Mouse (Mus musculus): ENCODE measurements around the gene Foxn3.

Foxn3 gene

DNA sequence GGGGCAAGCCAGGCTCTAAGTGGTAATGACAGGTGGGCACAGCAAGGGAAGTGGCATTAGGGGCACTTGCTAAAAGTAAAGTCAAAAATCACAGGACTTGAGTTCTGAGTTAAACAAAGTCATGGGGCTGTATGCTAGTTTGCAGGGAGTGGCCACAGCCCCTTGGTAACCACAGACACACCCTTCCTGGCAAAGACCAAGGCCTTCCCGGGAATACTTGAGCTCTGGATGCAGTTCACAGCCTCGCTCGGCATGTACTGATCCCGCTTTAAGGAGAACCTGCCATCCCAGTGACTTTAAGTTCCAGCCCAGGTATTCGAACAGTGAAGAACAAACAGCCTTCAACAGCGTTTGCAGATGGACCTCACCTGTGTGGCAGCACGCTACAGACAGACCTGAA is 211.2 kb downstream of the Foxn3 start:
- no peak for DNase-seq (ENCODE audit: low spot score)

- no peak for DNase-seq (ENCODE audit: low spot score)
Measured at GRCm38 (mm10) chr12:99351731-99352130, 211.7 kb downstream of the Foxn3 start.

- no peak for DNase-seq (ENCODE audit: low spot score)
Measured at GRCm38 (mm10) chr12:99349650-99349997, 213.8 kb downstream of the Foxn3 start.

DNA sequence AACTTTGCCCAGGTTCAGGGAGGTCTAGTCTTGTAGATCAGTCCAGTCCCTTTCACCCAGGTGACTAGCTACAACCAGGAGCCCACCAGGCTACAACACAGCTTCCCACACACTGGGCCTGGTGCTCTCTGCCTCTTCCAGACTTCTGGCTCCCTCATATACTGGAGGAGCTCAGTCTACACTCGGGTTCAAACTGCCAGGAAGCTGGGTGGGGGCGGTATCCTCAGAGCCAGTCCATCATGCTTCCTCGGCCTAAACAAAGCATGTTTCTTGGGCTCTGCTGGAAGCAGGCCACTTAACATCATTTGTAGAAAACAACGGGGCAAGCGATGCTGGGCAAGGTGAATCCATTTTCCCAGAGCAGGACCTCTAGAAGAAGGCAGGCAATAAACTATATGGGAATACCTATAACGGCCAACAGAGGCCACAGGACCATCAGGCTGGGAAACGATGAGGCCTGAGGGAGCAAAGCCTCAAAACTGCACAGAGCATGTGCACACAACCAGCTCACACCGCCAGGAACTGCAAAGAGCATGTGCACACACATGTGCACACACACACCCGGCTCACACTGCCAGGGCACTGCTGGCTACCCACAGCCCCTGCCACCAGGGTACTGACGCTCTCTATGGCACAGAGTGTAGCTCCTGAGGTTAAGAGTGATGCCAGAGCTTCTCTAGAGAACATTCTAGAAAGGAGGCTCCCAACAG is 214.3 kb downstream of the Foxn3 start:
- DNase-seq (ENCODE audit: low spot score): no peak

DNA sequence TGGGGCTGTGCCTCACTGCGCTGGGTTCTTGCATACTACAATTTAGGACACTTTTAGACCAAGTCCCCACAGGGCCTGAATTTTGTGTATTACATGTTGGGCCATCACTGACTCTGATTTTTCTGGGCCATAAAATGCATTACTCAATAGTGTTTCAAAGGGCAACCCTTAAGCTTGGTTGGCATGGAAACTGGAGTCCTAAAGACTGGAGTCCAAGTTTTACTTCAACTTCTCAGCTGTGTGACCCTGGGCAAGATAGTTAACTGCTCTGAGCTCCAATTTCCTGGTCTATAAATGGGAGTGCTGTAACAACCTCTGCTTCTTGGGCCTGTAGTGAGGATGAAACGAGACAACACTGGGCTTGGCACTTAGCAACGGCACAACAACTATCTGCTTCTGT is 215.9 kb downstream of the Foxn3 start:
- DNase-seq (ENCODE audit: low spot score): no peak

DNA sequence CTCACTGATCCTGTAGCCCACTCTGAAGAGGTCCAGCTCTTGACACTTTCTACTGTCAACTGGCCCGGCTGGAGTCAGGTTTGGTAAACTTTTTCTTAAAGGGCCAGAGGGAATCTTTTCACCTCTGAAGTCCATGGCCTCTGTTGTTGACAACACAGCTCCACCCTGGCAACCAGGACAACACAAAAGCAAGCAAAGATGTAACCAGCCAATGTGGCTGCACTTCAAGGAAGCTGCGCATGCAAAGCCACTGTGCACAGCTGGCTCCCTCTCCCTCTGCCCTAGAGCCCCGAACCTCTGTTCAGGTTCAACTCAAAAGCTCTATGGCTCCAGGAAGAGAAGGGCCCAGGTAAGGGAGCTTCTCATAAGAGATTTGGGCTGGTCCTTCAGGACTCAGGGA is 216.4 kb downstream of the Foxn3 start:
- DNase-seq (ENCODE audit: low spot score): no peak

GRCm38 (mm10) chr12:99345323-99345722 is 218.1 kb downstream of the Foxn3 start:
- DNase-seq (ENCODE audit: low spot score): no peak

DNA sequence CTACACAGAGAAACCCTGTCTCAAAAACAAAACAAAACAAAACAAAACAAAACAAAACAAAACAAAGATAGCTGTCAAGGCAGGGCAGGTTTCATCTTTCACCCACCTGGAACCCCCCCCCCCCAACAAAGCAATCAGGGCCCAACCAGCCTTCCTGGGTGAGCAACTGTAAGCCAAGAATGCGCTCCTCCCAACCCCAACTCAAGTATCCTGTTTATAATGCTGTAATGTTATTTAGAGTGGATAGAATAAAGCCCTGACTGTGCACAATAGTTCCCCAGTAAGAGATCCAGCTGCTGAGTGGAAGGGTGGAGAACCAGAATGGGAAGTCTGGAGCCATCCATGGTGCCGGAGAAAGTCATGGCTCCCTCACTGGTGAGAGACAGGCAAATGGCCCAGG is 220.0 kb downstream of the Foxn3 start:
- DNase-seq (ENCODE audit: low spot score): no peak

- DNase-seq (ENCODE audit: low spot score): no peak
Measured at GRCm38 (mm10) chr12:99342160-99342559, 221.2 kb downstream of the Foxn3 start.

DNA sequence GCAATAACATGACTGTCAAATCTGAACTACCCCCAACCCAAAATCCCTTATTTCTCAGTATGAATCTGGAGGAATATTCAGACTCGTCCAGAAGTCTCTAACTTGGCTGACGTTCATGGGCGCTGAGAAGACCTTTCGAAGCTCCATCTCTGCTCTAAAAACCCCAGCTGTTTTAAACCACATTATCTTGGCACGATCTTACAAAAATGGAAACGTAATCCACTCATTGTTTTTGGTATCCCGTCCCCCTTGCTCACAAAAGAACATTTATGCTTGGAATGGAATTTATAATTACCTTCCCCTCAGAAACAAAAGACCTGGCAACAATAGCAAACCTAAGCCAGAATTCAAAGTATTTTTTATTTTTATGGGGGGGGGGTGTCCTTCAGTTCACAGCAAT is 221.6 kb downstream of the Foxn3 start:
- no peak for DNase-seq (ENCODE audit: low spot score)

- peak; percentile 41 for DNase-seq (ENCODE audit: low spot score)
Measured at GRCm38 (mm10) chr12:99340418-99341182, 222.8 kb downstream of the Foxn3 start.

DNA sequence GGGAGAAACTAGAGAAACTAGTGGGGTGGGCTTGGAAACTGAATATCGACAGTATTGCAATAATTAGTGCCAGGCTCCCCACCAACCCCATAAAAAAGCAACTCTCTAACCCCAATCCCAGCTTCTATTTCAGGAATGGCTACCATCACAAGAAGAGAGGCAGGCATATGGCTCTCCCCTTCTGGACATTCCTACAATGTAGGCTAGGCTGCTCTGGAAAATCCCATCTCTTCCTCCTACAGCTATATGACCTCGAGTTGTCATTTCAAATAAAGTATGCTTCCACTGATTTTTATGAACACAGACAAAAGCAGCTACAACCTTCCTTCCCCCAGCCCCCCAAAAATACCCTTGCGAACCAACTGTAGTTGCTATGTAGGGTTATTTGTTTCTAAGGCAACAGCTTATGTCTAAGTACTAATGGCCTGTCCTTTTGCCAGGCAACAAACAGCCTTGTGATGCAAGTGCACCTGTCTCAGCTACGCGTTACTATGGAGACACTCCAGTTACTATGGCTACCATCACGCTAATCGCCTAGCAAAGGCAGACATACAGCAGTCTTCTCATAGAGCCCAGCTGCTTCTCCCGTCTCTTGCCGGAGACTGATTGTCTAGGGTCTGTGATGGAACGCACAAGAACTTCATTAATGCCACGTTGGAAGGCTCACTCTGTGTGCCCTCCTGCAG is 223.6 kb downstream of the Foxn3 start:
- DNase-seq (ENCODE audit: low spot score): peak; percentile 83

- no peak for DNase-seq (ENCODE audit: low spot score)
Measured at GRCm38 (mm10) chr12:99338754-99339153, 224.6 kb downstream of the Foxn3 start.

DNA sequence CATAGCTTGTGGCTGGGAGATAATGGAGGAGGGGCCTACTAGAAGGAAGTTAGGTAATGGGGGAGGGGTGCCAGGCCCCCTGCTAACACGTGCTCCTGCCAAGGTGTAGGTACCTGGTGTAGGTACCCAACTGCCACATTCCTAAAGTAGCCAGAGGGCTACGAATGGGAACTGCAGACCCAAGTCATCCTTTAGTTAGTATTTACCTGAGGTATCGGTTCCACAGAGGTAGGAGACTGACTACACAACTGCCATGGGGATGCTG is 226.3 kb downstream of the Foxn3 start:
- DNase-seq (ENCODE audit: low spot score): no peak

- DNase-seq (ENCODE audit: low spot score): peak; percentile 42
Measured at GRCm38 (mm10) chr12:99336349-99337170, 226.8 kb downstream of the Foxn3 start.

DNA sequence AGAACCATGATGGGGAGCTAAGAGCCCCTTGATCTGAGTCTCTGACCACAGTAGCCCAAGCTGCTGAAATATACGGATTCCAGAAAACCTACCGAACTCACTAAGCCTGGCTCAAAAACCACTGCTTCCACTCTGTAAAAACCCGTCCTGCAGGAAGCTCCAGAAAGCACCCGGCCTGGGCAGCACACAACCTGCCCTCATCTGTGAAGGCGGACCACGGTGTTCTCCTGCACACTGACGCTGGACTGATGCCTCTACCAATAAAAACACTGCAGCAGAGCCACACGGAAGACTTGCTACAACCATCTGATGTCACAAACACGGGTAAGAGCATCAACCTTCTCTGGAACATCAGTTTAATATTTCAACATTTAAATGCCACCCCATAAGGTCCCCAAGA is 227.8 kb downstream of the Foxn3 start:
- DNase-seq (ENCODE audit: low spot score): no peak

DNA sequence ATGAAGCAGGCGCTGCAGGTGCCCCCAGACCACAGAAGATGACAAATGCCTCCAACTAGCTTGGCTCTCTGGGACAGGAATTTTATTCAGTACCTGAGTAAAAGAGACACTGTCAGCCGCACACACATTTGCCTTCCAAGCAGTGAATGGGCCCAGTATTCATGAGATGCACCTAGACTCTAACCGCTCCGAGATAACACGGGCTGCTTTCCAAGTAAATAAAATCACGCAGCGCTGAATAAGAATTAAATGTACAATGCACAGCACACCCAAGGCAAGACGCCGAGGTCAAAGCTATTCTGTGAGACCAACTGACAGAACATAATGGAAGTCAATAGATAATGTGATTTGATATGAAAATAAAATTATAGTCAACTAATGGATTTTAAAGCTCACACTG is 229.4 kb downstream of the Foxn3 start:
- no peak for DNase-seq (ENCODE audit: low spot score)

GRCm38 (mm10) chr12:99333304-99333968 is 229.9 kb downstream of the Foxn3 start:
- no peak for DNase-seq (ENCODE audit: low spot score)

DNA sequence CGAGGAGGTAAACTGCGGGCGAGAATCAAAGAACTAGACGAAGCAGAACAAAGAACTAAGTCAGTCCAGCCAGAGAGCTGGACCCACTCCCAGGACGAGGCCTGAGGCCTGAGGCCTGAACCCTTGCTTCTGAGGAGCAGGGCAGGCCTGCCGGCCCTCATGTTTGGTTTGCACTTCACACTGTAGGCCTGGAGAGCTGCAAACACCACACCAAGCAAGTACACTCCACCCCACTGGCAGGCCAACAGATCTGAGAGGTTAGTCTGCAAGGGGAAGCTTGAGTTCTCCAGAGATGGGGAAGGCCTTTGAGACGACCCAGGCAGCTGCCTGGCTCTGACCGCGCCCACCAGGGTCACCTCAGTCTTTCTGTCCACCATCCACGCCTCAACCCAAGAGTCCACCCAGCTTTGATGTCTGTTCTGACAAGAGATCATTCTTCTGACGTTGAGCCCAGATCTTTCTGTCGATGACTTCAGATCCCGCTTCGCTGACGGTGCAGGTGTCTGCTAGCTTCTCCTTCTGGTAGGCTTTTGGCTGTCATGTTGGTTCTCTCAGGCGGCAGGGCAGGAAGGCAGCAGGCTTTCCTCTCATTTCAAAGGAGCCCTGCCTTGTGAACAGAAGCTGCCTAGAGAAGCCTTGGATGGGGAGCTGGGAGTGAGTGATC is 231.1 kb downstream of the Foxn3 start:
- DNase-seq (ENCODE audit: low spot score): no peak

DNA sequence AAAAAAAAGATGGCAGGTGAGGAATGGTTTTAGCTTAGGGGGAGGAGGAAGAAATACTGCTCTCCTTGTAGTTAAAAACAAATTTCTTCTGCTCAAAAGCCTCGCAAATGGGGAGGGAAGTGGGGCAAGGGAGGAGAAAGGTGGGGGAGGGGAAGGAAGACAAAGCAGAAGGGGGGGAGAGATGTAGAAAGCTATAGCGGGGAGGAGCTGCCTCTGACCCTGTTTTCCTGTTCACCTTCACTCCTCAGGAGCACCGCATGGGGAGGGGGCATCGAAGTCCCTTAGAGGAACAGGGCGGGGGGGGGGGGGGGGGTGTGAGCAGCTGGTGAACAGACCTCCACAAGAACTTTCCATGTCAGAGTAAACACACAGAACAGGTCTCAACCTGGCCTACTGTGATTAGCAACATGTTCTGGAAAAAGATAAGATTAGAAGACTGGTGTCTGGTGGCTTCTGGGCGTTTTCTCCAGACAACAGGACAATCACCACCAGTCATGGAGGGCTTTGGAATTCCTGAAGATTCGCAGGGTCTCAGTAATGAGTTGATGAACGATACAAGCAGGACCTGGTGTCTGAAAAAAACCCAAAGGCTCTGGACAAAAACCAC is 231.9 kb downstream of the Foxn3 start:
- DNase-seq (ENCODE audit: low spot score): no peak

DNA sequence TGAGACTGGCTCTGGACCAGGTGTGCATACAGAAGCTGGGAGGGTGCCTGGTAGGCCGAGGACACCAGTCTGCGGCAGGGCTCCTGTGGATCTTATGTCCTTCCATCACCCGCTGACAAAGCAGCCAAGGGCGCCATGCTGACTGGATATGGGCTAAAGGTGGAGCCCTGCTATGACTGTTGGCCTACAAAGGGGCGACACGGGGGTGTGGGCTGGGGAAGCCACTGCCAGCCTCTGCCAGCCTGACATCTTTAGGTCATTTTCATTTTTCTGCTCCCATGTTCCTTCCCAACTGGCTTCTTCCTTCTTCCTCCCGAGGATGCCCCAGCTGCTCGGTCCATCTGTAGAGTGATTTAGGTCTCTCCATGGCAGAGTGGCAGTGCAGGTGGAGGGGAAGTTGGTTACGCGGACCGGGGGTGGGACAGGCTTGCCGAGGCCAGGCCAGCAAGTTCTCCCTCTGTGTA is 232.5 kb downstream of the Foxn3 start:
- no peak for DNase-seq (ENCODE audit: low spot score)
